Mouse (Mus musculus) heart, embryonic 11.5 days (tissue): ENCODE data around the gene Gcnt3. TPM values are rescaled to one million over a fixed set of nuclear protein-coding genes. Genes with fewer than 3 reads are reported as not detected.
A peak's percentile ranks its signal among the peaks of the same experiment; 100 is the strongest.

Experiments used
- ATAC-seq: fragments of 200-750 bp; cut with Nextera tagmentation; replicated peaks from 2 replicates; pipeline ENCODE4 v1.8.0; 2017; ENCODE audit warnings: moderate library complexity; ENCODE audit not compliant: insufficient number of reproducible peaks, low FRiP score, low TSS enrichment
- H3K27ac ChIP-seq: fragments of 300-500 bp; sonication (generic); 2 replicates; pipeline ENCODE4 v1.5.1; 2014; ENCODE audit warnings: mild to moderate bottlenecking, low read depth, low read length
- H3K27me3 ChIP-seq: fragments of 300-500 bp; sonication (generic); 2 replicates; pipeline ENCODE4 v1.6.1; 2014; ENCODE audit warnings: mild to moderate bottlenecking, low read length, mixed read lengths; ENCODE audit not compliant: control insufficient read depth, insufficient read depth
- H3K36me3 ChIP-seq: fragments of 300-500 bp; sonication (generic); 2 replicates; pipeline ENCODE4 v1.6.1; 2014; ENCODE audit warnings: mild to moderate bottlenecking, low read length, moderate library complexity, mixed read lengths; ENCODE audit not compliant: control insufficient read depth, insufficient read depth
- H3K4me1 ChIP-seq: fragments of 300-500 bp; sonication (generic); 2 replicates; pipeline ENCODE4 v1.6.1; 2014; ENCODE audit warnings: low read length; ENCODE audit not compliant: control insufficient read depth, insufficient read depth
- H3K4me2 ChIP-seq: fragments of 300-500 bp; sonication (generic); 2 replicates; pipeline ENCODE4 v1.6.1; 2014; ENCODE audit warnings: mild to moderate bottlenecking, moderate library complexity
- H3K4me3 ChIP-seq: fragments of 300-500 bp; sonication (generic); 2 replicates; pipeline ENCODE4 v1.5.1; 2014; ENCODE audit warnings: low read depth, low read length
- H3K9ac ChIP-seq: fragments of 300-500 bp; sonication (generic); 2 replicates; pipeline ENCODE4 v1.6.1; 2014; ENCODE audit warnings: mild to moderate bottlenecking, low read depth, low read length, moderate library complexity
- H3K9me3 ChIP-seq: fragments of 300-500 bp; sonication (generic); replicated peaks from 2 replicates; pipeline ENCODE4 v1.6.1; 2016; ENCODE audit warnings: low read length; ENCODE audit not compliant: control insufficient read depth
- WGBS: fragments of 180-500 bp; shearing (Covaris S2); extraction: QIAGEN DNeasy Blood & Tissue Kit; methylation state at CpG from one replicate; pipeline ENCODE4 v1.1.7; 2014; ENCODE audit not compliant: insufficient replicate concordance; 5-methylcytosine and 5-hydroxymethylcytosine counted together
- polyA plus RNA-seq: library from polyadenylated mRNA; unstranded; fragments of >200 nt; fragmentation: Nextera tagmentation; extraction: Ambion mirVana; gene quantifications from 2 replicates; pipeline ENCODE4 v1.2.1, GENCODE M21; 2014

The Gcnt3 gene
- polyA plus RNA-seq, 1 experiment from 2014 or later, result not detected

DNA sequence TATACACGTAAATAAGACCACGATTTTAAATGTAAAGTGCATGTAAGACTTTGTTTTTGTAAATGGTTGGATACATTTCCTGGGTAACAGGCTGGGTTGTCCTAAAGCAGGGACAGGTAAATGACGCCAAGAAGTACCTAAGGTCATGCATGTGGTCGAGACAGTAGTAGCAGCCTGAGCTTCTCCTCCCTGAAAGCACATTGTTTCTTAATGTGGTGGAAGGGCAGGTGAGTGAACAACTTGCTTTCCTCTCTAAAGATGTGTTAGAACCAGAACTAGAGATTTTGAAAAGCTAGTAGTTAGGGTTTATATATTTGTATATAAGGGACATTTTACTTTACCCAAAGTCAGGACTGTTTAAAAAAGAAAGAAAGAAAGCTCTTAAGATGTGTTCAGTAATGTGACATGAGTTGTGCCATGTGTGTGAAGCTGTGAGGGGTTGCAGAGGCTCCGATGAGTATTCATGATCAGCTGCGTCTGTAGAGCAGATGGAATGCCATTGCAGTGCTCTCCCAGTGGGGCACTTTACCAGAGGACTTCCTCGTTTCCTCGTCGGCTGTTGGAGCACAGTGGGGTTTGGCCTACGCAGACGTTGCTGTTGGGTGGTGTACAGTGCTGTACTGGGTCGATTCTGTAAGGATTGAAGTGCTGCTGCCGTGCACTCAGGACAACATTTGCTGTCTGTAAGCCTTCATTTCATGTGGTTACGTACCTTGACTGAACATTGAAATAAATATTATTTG is 30.2 kb downstream of the Gcnt3 start:
- no peak for ATAC-seq
- Histone ChIP-seq H3K4me3 (no peak overlapping the region), H3K36me3 (peaks cover 13% of the 10 kb centered on the region), H3K4me1 (no peaks in the 10 kb centered on the region), H3K4me2 (no peak overlapping the region), H3K27ac (no peak overlapping the region), H3K9ac (no peak overlapping the region), H3K9me3 (no peaks in the 10 kb centered on the region), H3K27me3 (no peaks in the 10 kb centered on the region)
- WGBS, result 88% methylated on average over 14 of the region's 14 CpGs

- no peaks in the 10 kb centered on the region for H3K27me3 ChIP-seq
- H3K4me1 ChIP-seq, result no peaks in the 10 kb centered on the region
- 91% methylated on average over 5 of the region's 5 CpGs for WGBS
- no peak overlapping the region for H3K4me2 ChIP-seq
- no peak overlapping the region for H3K4me3 ChIP-seq
- H3K27ac ChIP-seq, result no peak overlapping the region
- ATAC-seq, result no peak
- peaks cover 13% of the 10 kb centered on the region for H3K36me3 ChIP-seq
- no peaks in the 10 kb centered on the region for H3K9me3 ChIP-seq
- H3K9ac ChIP-seq, result no peak overlapping the region
These were observed 30.9 kb downstream of the Gcnt3 start for GRCm38 (mm10) chr9:70006984-70007383.

GRCm38 (mm10) chr9:70003516-70003915 is 34.4 kb downstream of the Gcnt3 start:
- Histone ChIP-seq H3K36me3 (peaks cover 35% of the 10 kb centered on the region), H3K4me2 (no peak overlapping the region), H3K27ac (no peak overlapping the region), H3K4me1 (no peaks in the 10 kb centered on the region), H3K9ac (no peak overlapping the region), H3K4me3 (no peak overlapping the region), H3K9me3 (no peaks in the 10 kb centered on the region), H3K27me3 (no peaks in the 10 kb centered on the region)
- WGBS, result 88% methylated on average over 10 of the region's 10 CpGs
- ATAC-seq, result no peak

- Histone ChIP-seq H3K9ac (no peak overlapping the region), H3K27ac (no peak overlapping the region), H3K4me3 (no peak overlapping the region), H3K4me1 (no peaks in the 10 kb centered on the region), H3K36me3 (peaks cover 44% of the 10 kb centered on the region), H3K9me3 (no peaks in the 10 kb centered on the region), H3K27me3 (no peaks in the 10 kb centered on the region), H3K4me2 (no peak overlapping the region)
- ATAC-seq, result no peak
- WGBS, result 73% methylated on average over 1 of the region's 1 CpGs
These were observed 38.6 kb downstream of the Gcnt3 start for GRCm38 (mm10) chr9:69999318-69999717.

- ATAC-seq, result no peak
- no peak overlapping the region for H3K4me3 ChIP-seq
- H3K9me3 ChIP-seq, result no peaks in the 10 kb centered on the region
- no peak overlapping the region for H3K27ac ChIP-seq
- H3K36me3 ChIP-seq, result peaks cover 22% of the 10 kb centered on the region
- H3K27me3 ChIP-seq, result no peaks in the 10 kb centered on the region
- H3K4me1 ChIP-seq, result peaks cover 16% of the 10 kb centered on the region
- H3K4me2 ChIP-seq, result no peak overlapping the region
- H3K9ac ChIP-seq, result no peak overlapping the region
- 87% methylated on average over 5 of the region's 5 CpGs for WGBS
These were observed 43.3 kb downstream of the Gcnt3 start for GRCm38 (mm10) chr9:69994547-69994946.

- H3K4me2 ChIP-seq, result peak overlapping the region; percentile 9; the same call in 1 of the 2 replicates
- no peaks in the 10 kb centered on the region for H3K27me3 ChIP-seq
- H3K9ac ChIP-seq, result no peak overlapping the region
- H3K4me3 ChIP-seq, result no peak overlapping the region
- H3K27ac ChIP-seq, result peak overlapping the region; percentile 77
- ATAC-seq, result no peak
- no peaks in the 10 kb centered on the region for H3K9me3 ChIP-seq
- peaks cover 18% of the 10 kb centered on the region for H3K4me1 ChIP-seq
- WGBS, result 66% methylated on average over 1 of the region's 1 CpGs
- H3K36me3 ChIP-seq, result peaks cover 12% of the 10 kb centered on the region
These were observed 44.4 kb downstream of the Gcnt3 start for GRCm38 (mm10) chr9:69993479-69993878.

- Histone ChIP-seq H3K27ac (peak overlapping the region; percentile 77), H3K4me1 (peaks cover 19% of the 10 kb centered on the region), H3K4me3 (no peak overlapping the region), H3K9me3 (no peaks in the 10 kb centered on the region), H3K4me2 (peak overlapping the region; percentile 39), H3K9ac (no peak overlapping the region), H3K36me3 (peaks cover 10% of the 10 kb centered on the region), H3K27me3 (no peaks in the 10 kb centered on the region)
- ATAC-seq, result no peak
- 50% methylated on average over 5 of the region's 5 CpGs for WGBS
These were observed 45.0 kb downstream of the Gcnt3 start for GRCm38 (mm10) chr9:69992841-69993277.

GRCm38 (mm10) chr9:69990346-69990745 is 47.5 kb downstream of the Gcnt3 start:
- Histone ChIP-seq H3K27ac (peak overlapping the region; percentile 98; the same call in 1 of the 2 replicates), H3K9ac (no peak overlapping the region; the same call in 1 of the 2 replicates), H3K4me2 (peak overlapping the region; percentile 70), H3K4me3 (peak overlapping the region; percentile 99), H3K4me1 (peaks cover 19% of the 10 kb centered on the region), H3K9me3 (no peaks in the 10 kb centered on the region), H3K27me3 (no peaks in the 10 kb centered on the region), H3K36me3 (no peaks in the 10 kb centered on the region)
- no peak for ATAC-seq
- WGBS, result 19% methylated on average over 5 of the region's 5 CpGs
